Mouse (Mus musculus): ENCODE data around the gene Il6ra. TPM values are rescaled to one million over a fixed set of nuclear protein-coding genes. Genes with fewer than 3 reads are reported as not detected.

Gene Il6ra
- 3.4 TPM for polyA plus RNA-seq (2014; fragmentation: Illumina TruSeq; extraction: RNeasy Lipid Tissue Mini Kit (QIAGEN cat#74804))

GRCm38 (mm10) chr3:89912543-89913391 lies at the start of gene Il6ra:
Gene Il6ra, minus strand, starts transcription at chr3:89913196.

GRCm38 (mm10) chr3:89830815-89831591 lies 82.0 kb downstream of the Il6ra start, which contains the start of gene She:
Gene She, plus strand, starts transcription at chr3:89831370.

Other genes starting within 250 kb of the Il6ra start
- gene Adar, start 198.2 kb downstream of the Il6ra start, polyA plus RNA-seq (2014; fragmentation: Illumina TruSeq; extraction: RNeasy Lipid Tissue Mini Kit (QIAGEN cat#74804)): 3.9 TPM
- gene Chrnb2, start 148.6 kb downstream of the Il6ra start, polyA plus RNA-seq (2014; fragmentation: Illumina TruSeq; extraction: RNeasy Lipid Tissue Mini Kit (QIAGEN cat#74804)): not detected
- gene Ube2q1, start 139.6 kb downstream of the Il6ra start, polyA plus RNA-seq (2014; fragmentation: Illumina TruSeq; extraction: RNeasy Lipid Tissue Mini Kit (QIAGEN cat#74804)): 71.4 TPM
- gene She, start 81.8 kb downstream of the Il6ra start, polyA plus RNA-seq (2014; fragmentation: Illumina TruSeq; extraction: RNeasy Lipid Tissue Mini Kit (QIAGEN cat#74804)): 18.5 TPM
- gene Atp8b2, start 50.3 kb upstream of the Il6ra start, polyA plus RNA-seq (2014; fragmentation: Illumina TruSeq; extraction: RNeasy Lipid Tissue Mini Kit (QIAGEN cat#74804)): 28.7 TPM
- 45.4 TPM for gene Hax1, start 85.6 kb upstream of the Il6ra start, polyA plus RNA-seq (2014; fragmentation: Illumina TruSeq; extraction: RNeasy Lipid Tissue Mini Kit (QIAGEN cat#74804))
- 132 TPM for gene 4933434E20Rik, start 138.4 kb upstream of the Il6ra start, polyA plus RNA-seq (2014; fragmentation: Illumina TruSeq; extraction: RNeasy Lipid Tissue Mini Kit (QIAGEN cat#74804))
- 137 TPM for gene Ubap2l, start 139.4 kb upstream of the Il6ra start, polyA plus RNA-seq (2014; fragmentation: Illumina TruSeq; extraction: RNeasy Lipid Tissue Mini Kit (QIAGEN cat#74804))
- gene Tpm3, start 159.5 kb upstream of the Il6ra start, polyA plus RNA-seq (2014; fragmentation: Illumina TruSeq; extraction: RNeasy Lipid Tissue Mini Kit (QIAGEN cat#74804)): 273 TPM
- gene Nup210l, start 190.9 kb upstream of the Il6ra start, polyA plus RNA-seq (2014; fragmentation: Illumina TruSeq; extraction: RNeasy Lipid Tissue Mini Kit (QIAGEN cat#74804)): 0.17 TPM

Measured in ovary, adult 10 weeks (tissue).